Mouse (Mus musculus) embryonic fibroblast, embryonic 13.5 days (primary cell): ENCODE results near the gene Gab1.

Experiments
- CTCF ChIP-seq: IDR thresholded peaks from 2 replicates; pipeline ENCODE4 v1.5.1; 2011; ENCODE audit warnings: mild to moderate bottlenecking, control low read depth, low read length, moderate library complexity, borderline replicate concordance; ENCODE audit not compliant: insufficient read depth
- POLR2A ChIP-seq: IDR thresholded peaks from 2 replicates; pipeline ENCODE4 v1.6.1; 2011; ENCODE audit warnings: low read depth, mild to moderate bottlenecking, control low read depth, low read length, moderate library complexity

DNA sequence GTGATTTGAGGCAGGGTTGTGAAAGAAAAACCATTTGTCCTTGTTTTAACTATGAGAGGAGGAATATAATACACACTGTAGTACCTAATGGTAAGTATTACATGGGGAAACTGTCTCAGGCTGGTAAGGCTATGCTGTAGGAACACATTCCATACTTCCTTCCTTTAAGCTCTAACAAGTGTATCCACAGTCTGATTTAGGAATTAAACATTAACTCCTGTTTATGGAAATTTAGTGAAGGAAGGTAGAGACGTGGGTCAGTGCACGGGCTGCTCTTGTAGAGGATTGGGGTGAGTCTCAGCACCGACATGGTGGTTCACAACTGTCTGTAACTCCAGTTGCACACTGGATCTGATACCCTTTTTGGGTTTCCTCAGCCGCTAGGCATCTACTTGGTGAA, 100.0 kb downstream of the Gab1 start:
- TF ChIP-seq POLR2A (no peak), CTCF (no peak)
